Mouse (Mus musculus) embryonic stem cell, embryonic (primary cell): Measurements from ENCODE around the gene P3h3.

Experiments
- CTCF ChIA-PET, 4 experiments: fragments of 300-600 bp in 2 of 4; fragments of 350-600 bp in 2 of 4; sonication (Branson Sonifier 250); formaldehyde crosslinking; loops; one replicate each; lab custom pipeline; 2022; ENCODE audit warnings: inconsistent platforms in 2 of 4; lab: Charles Lee
- POLR2A ChIA-PET, 4 experiments: fragments of 300-600 bp in 2 of 4; fragments of 350-600 bp in 2 of 4; sonication (Branson Sonifier 250); formaldehyde crosslinking; loops; one replicate each; lab custom pipeline; 2022; ENCODE audit warnings: antibody characterized with exemption in 4 of 4, inconsistent platforms in 1 of 4; lab: Charles Lee

P3h3 gene

GRCm38 (mm10) chr6:124813496-124813895, 44.1 kb downstream of the P3h3 start:
- ChIA-PET CTCF (interaction anchor here in 2 of 4 experiments (0.6 to 1.4 kb wide), 8 partner anchors 15 to 111 kb away, joined by 3 to 4 read pairs (median 3); partner anchors contain the start of genes Cdca3 (in 1 of the 2), Grcc10 (in 1 of the 2) and Usp5 (in 1 of the 2)), POLR2A (interaction anchor here (0.6 to 28.9 kb wide), 53 partner anchors 0 to 620 kb away, joined by 3 to 601 read pairs (median 4); partner anchors contain the start of genes Cdca3 (in 3 of the 4), Grcc10 (in 3 of the 4), Usp5 (in 3 of the 4) and Atn1 (in 2 of the 4))

GRCm38 (mm10) chr6:124812848-124813247, 44.7 kb downstream of the P3h3 start:
- ChIA-PET POLR2A (interaction anchor here in 3 of 4 experiments (0.6 to 28.9 kb wide), 50 partner anchors 1 to 564 kb away, joined by 3 to 601 read pairs (median 4); partner anchors contain the start of genes Cdca3 (in 3 of the 3), Grcc10 (in 3 of the 3), Usp5 (in 3 of the 3) and Atn1 (in 2 of the 3)), CTCF (interaction anchor here in 1 of 4 experiments (0.9 to 1.4 kb wide), 4 partner anchors 15 to 110 kb away, joined by 3 to 4 read pairs (median 4); partner anchors contain the start of genes Cdca3 and Usp5)

GRCm38 (mm10) chr6:124811701-124812560, 45.6 kb downstream of the P3h3 start:
- CTCF ChIA-PET, result interaction anchor here in 2 of 4 experiments (0.7 to 1.6 kb wide), 2 partner anchors 35 to 91 kb away, joined by 3 to 5 read pairs; no protein-coding TSS in a partner anchor

DNA sequence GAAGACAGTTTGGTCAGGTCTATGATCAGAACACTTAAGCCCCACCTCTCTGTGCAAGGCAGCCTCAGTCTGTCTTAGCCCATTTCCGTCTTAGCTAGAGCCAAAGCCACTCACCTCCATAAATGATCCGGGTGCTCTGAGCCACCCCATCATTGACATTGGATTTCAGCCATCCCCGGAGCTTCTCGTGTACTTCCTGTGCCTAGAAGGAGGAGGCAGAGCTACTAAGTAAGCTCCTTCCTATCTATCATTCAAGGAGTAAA, 46.2 kb downstream of the P3h3 start:
- CTCF ChIA-PET, result interaction anchor here in 2 of 4 experiments (0.6 to 1.6 kb wide), 2 partner anchors 36 to 330 kb away, joined by 4 to 5 read pairs; no protein-coding TSS in a partner anchor
- POLR2A ChIA-PET, result interaction anchor here (0.6 to 18.7 kb wide), 30 partner anchors 9 to 566 kb away, joined by 3 to 601 read pairs (median 4); partner anchors contain the start of genes Cdca3 (in 3 of the 4), Usp5 (in 3 of the 4), Grcc10 (in 2 of the 4) and Mlf2 (in 2 of the 4)

More at GRCm38 (mm10) chr6:124811701-124812560, 45.6 kb downstream of the P3h3 start:
- POLR2A ChIA-PET, result interaction anchor here (0.6 to 18.7 kb wide), 41 partner anchors 8 to 565 kb away, joined by 3 to 601 read pairs (median 4); partner anchors contain the start of genes Cdca3 (in 3 of the 4), Grcc10 (in 3 of the 4), Usp5 (in 3 of the 4) and Mlf2 (in 2 of the 4)

DNA sequence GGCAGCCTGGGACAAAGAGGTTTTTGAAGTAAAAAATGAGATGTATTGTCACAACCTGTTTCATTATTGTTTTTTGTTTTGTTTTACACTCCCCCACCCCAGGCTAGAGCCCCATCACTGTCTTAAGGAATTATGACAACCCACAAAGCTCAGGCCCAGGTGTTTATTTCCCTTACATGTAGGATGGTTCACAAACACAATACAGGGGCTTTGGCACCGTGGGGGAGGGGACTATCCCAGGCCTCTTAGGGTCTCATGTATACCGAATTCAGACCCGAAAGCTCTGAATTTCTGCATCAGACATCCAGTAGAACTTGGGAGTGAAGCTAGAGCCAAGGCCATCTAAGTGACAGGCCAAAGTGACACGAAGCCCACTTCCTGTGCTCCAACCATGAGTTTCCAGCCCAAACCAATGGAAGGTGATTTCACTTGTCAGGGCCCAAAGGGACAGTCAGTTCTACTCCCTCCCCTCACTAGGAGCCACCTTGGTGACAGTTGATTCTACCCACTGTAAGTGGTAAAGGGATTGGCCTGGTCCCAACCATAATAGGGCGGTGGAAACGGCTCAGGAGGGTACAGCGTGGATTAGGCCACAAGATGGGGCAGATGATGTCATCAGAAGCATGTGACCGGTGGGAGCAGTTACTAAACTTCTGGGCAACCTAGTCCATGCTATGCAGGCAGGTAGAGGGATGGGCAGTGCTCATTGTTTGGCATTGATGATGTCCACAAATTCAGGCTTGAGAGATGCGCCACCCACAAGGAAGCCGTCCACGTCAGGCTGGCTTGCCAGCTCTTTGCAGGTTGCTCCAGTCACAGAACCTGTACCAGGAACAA, 46.8 kb downstream of the P3h3 start:
- CTCF ChIA-PET, result interaction anchor here in 2 of 4 experiments (0.6 to 1.7 kb wide), 3 partner anchors 37 to 329 kb away, joined by 4 to 6 read pairs (median 5); no protein-coding TSS in a partner anchor
- POLR2A ChIA-PET, result interaction anchor here (0.6 to 18.7 kb wide), 25 partner anchors 9 to 581 kb away, joined by 3 to 601 read pairs (median 7); partner anchors contain the start of genes Cdca3 (in 3 of the 4), Grcc10 (in 3 of the 4), Usp5 (in 3 of the 4) and Mlf2 (in 2 of the 4)

- CTCF ChIA-PET, result interaction anchor here in 1 of 4 experiments (0.8 to 5.2 kb wide), 7 partner anchors 8 to 121 kb away, joined by 5 to 22 read pairs (median 8); partner anchors contain the start of genes Cdca3, Mlf2 and Usp5
- POLR2A ChIA-PET, result interaction anchor here in 3 of 4 experiments (0.6 to 18.7 kb wide), 36 partner anchors 8 to 580 kb away, joined by 3 to 601 read pairs (median 5); partner anchors contain the start of genes Cdca3 (in 3 of the 3), Grcc10 (in 3 of the 3), Usp5 (in 3 of the 3) and Atn1 (in 1 of the 3)
Observed at GRCm38 (mm10) chr6:124809775-124810538, 47.6 kb downstream of the P3h3 start.

DNA sequence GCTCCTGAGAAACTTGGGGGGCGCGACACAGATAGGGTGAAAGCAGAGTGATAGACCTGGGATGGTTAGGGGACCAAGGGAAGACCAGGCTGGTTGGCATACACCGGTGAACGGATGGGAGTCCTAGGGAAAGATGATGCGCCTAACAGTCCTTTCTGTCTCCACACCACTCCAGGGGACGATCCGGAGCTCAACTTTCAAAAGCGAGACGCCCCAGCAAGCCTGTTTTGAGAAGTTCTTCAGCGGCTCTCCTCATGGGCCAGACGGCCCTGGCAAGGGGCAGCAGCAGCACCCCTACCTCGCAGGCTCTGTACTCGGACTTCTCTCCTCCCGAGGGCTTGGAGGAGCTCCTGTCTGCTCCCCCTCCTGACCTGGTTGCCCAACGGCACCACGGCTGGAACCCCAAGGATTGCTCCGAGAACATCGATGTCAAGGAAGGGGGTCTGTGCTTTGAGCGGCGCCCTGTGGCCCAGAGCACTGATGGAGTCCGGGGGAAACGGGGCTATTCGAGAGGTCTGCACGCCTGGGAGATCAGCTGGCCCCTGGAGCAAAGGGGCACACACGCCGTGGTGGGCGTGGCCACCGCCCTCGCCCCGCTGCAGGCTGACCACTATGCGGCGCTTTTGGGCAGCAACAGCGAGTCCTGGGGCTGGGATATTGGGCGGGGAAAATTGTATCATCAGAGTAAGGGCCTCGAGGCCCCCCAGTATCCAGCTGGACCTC, 48.3 kb downstream of the P3h3 start:
- POLR2A ChIA-PET, result interaction anchor here in 3 of 4 experiments (0.6 to 18.7 kb wide), 54 partner anchors 8 to 382 kb away, joined by 3 to 601 read pairs (median 4); partner anchors contain the start of genes Cdca3 (in 3 of the 3), Emg1 (in 3 of the 3), Grcc10 (in 3 of the 3) and Phb2 (in 3 of the 3)
- CTCF ChIA-PET, result interaction anchor here (0.5 to 5.2 kb wide), 18 partner anchors 9 to 363 kb away, joined by 3 to 22 read pairs (median 4); partner anchors contain the start of genes Cdca3 (in 1 of the 4), Mlf2 (in 1 of the 4), Usp5 (in 1 of the 4) and Zfp384 (in 1 of the 4)

- POLR2A ChIA-PET, result interaction anchor here (0.6 to 18.7 kb wide), 58 partner anchors 9 to 383 kb away, joined by 3 to 601 read pairs (median 4); partner anchors contain the start of genes Cdca3 (in 3 of the 4), Emg1 (in 3 of the 4), Grcc10 (in 3 of the 4) and Phb2 (in 3 of the 4)
- CTCF ChIA-PET, result interaction anchor here (0.6 to 5.2 kb wide), 17 partner anchors 21 to 362 kb away, joined by 3 to 22 read pairs (median 4); partner anchors contain the start of genes Cdca3 (in 1 of the 4), Mlf2 (in 1 of the 4), Usp5 (in 1 of the 4) and Zfp384 (in 1 of the 4)
Observed at GRCm38 (mm10) chr6:124808358-124809012, 49.1 kb downstream of the P3h3 start, which contains the start of gene Spsb2. Gene Spsb2, plus strand, starts transcription at chr6:124808661.

DNA sequence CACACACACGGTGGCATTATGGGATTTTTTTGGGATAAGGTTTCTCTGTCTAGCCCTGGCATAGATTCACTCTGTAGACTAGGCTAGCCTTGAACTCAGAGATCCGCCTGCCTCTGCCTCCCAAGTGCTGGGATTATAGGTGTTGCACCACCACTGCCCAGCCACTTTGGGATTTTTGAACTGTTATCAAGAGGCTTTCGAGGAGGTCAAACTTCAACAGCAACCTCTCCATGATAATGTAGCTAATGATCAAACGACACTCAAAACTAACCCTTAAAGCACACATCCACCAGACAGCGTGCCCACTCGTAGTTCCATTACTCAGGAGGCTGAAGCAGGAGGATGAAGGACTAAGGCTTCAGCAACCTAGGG, 49.6 kb downstream of the P3h3 start:
- ChIA-PET POLR2A (interaction anchor here (0.5 to 18.7 kb wide), 30 partner anchors 9 to 358 kb away, joined by 3 to 601 read pairs (median 5); partner anchors contain the start of genes Cdca3 (in 3 of the 4), Grcc10 (in 3 of the 4), Usp5 (in 3 of the 4) and Gnb3 (in 2 of the 4)), CTCF (interaction anchor here in 2 of 4 experiments (0.6 to 5.2 kb wide), 5 partner anchors 39 to 358 kb away, joined by 3 to 22 read pairs (median 8); partner anchors contain the start of gene Mlf2 (in 1 of the 2))

GRCm38 (mm10) chr6:124807366-124807765, 50.2 kb downstream of the P3h3 start:
- ChIA-PET CTCF (interaction anchor here in 1 of 4 experiments (2.5 to 5.2 kb wide), 3 partner anchors 22 to 123 kb away, joined by 10 to 22 read pairs (median 19); partner anchors contain the start of genes Cdca3, Mlf2 and Usp5), POLR2A (interaction anchor here (0.5 to 18.7 kb wide), 16 partner anchors 10 to 358 kb away, joined by 3 to 601 read pairs (median 6); partner anchors contain the start of genes Cdca3 (in 3 of the 4), Usp5 (in 3 of the 4), Grcc10 (in 2 of the 4) and Emg1 (in 1 of the 4))

DNA sequence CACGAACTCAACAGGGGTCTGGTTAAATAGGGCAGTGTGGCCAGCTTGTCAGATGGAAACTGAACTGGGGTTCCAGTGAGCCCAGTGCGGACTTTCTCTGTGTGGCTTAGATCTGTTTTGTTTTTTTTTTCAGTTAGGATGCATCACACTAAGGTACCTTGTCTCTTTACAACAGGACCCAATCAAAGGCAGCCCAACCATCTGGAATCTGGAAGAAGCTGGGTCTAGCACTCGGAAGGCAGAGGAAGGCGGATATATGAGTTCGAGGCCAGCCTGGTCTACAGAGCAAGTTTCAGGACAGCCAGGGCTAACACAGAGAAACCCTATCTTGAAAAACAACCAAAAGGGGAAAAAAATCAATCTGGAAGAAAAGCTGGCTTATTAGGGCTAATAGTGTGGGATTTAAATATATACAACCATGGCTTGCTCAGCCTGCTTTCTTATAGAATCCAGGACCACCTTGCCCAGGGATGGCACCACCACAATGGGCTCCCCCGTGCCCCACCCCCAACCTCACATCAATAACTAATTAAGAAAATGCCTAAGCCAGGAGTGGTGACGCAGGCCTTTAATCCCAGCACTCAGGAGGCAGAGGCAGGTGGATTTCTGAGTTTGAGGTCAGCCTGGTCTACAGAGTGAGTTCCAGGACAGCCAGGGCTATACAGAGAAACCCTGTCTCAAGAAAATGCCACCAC, 51.0 kb downstream of the P3h3 start:
- ChIA-PET CTCF (interaction anchor here in 3 of 4 experiments (0.9 to 5.2 kb wide), 12 partner anchors 10 to 326 kb away, joined by 3 to 22 read pairs (median 7); partner anchors contain the start of genes Cdca3 (in 2 of the 3), Usp5 (in 2 of the 3), C1rl (in 1 of the 3) and P3h3 (in 1 of the 3)), POLR2A (interaction anchor here (0.6 to 18.7 kb wide), 75 partner anchors 7 to 389 kb away, joined by 3 to 601 read pairs (median 7); partner anchors contain the start of genes Grcc10 (in 4 of the 4), Cdca3 (in 3 of the 4), Emg1 (in 3 of the 4) and Phb2 (in 3 of the 4))

DNA sequence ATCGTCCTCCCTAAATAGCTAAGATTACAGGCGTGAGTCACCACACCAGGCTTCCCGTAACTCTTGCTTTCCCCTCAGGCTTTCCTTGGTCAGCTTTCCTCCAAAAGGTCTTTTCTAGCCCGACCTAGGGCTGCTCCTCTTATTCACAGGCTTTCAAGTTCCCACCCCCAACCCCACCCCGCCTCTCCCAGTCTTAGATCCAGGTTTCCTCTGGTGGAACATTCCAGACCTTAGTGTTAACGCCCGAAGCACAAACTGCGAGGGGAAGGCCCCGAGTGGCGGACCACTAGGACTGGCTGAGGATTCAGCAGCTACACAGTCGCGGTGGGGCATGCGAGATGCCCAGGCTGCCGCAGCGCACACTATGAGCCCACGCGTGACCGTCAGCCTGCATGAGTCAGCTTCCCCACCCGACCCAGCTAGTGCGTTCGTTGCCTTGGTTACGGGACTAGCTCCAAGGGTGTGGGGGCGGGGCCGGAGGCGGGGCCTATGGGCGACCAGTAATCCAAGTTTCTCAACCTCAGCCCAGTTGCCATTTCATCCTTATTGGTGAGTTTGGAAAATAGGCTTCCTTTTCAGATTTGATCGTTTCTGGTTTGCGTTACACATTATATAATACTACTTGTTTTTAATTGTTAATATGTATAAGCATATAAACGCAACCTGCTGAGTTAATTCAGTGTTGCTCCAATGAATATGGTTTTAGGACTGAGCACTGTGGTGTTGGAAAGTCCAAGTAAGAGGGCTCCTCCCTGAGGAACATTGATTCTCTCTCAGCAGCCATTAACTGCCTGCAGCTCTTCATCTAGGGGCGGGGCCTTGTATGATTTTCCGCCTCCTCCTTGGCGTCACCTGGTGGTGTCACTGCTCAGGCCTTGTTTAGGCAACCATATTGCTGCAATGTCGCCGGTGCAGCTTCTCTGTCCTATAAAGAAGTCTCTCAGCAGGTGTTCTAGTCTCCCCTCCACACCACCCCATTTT, 51.9 kb downstream of the P3h3 start:
- CTCF ChIA-PET, result interaction anchor here (0.5 to 5.2 kb wide), 44 partner anchors 9 to 1668 kb away, joined by 3 to 22 read pairs (median 5); partner anchors contain the start of genes Cdca3 (in 2 of the 4), Usp5 (in 2 of the 4), C1rl (in 1 of the 4) and Emg1 (in 1 of the 4)
- POLR2A ChIA-PET, result interaction anchor here (0.5 to 18.7 kb wide), 158 partner anchors 8 to 622 kb away, joined by 3 to 601 read pairs (median 5); partner anchors contain the start of genes Cdca3 (in 4 of the 4), Grcc10 (in 4 of the 4), Usp5 (in 4 of the 4) and Emg1 (in 3 of the 4)
